Mouse (Mus musculus): ENCODE results near the gene Agap3.

Gene Agap3

DNA sequence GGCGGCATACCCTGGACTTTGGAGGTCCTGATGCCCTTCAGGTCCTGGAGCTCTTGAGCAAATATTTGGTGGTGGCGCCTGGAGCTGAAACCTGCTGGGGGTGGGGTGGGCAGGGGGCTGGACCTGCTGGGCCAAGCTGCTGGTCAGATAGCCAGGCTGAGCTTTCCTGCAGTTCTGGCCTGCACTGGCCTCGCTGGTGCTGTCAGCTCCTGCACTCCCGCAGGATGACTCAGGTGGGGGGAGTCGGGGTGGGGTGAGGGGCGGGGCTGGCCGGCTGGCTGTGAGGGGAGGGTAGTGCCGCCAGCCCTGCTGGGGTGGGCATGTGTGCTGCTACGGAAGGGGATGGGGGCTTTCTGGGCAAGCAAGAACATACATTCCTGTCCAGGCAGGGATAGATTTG is 23.4 kb upstream of the Agap3 start:
- no peak for DNase-seq (ENCODE audit: low spot score in 2 of 2)

DNA sequence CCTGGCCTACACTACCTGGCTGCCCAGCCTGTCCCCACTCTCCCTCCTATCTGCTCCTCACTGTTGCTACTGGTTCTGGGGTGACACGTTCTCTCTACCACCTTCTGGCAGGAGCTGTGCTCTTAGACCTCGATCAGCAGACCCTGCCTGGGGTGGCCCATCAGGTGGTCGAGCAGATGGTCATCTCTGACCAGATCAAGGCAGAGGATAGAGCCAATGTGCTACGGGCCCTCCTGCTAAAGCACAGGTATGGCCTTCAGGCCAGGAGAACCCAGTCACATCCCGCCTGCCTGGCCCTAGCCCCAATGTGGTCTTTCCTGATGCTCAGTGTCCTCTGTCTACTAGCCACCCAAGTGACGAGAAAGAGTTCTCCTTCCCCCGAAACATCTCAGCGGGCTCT is 18.0 kb upstream of the Agap3 start:
- no peak for DNase-seq (ENCODE audit: low spot score in 2 of 2)

DNA sequence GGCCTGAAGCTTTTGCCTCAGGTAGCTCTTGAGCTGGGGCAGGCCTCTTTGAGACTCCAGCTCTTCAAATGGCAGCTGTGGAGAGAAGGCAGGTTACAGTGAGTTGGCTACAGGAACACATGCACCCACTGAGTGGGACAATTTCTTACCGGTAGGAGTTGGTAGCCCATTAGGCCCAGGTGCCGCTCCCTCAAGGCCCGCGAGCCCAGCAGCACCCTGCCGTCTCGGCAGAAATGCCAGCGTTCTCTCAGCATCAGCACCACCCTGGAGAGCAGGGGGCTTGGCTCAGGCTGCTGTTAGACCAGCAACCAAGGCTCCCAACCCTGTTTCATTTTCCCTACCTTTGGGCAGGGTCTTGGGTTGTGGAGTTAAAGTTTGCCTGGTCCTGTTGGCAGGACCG is 10.8 kb upstream of the Agap3 start:
- no peak for DNase-seq (ENCODE audit: low spot score in 2 of 2)

DNA sequence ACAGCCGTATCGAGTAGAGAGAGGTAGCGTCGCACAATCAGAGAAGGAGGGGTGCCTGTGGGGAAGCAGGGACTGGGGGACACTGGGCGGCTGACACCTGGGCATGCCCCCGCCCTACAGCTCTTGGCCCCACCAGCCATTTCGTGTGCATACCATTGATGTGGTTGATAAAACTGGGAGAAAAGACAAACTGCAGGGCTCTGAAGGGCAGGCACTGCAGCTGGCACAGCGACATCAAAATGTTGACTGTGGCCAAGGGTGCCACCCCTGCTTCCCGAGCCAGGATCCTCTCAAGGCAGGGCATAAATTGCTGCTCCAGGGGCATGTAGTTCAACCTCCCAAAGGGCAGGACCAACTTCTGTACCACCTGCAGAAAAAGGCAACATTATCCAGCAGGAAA is 9.9 kb upstream of the Agap3 start:
- no peak for DNase-seq (ENCODE audit: low spot score in 2 of 2)

DNA sequence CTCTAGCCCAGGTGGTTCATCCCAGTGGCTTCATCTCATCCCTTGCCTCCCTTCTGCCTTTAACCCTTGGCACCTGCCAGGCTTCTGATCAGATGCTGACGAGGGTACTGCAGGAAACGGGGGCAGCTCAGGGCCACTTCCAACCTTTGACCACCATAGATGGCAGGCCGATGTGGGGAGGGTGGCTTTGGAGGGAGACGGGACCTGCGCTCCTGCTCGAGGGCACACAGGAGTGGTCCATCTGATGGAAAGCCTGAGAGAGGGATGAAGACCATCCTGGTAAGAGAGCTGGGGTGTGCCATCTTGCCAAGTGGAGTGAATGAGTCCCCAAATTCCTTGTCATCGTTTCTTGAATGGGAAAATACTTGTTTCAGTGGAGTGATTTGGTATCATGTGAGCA is 8.8 kb upstream of the Agap3 start:
- no peak for DNase-seq (ENCODE audit: low spot score in 2 of 2)

DNA sequence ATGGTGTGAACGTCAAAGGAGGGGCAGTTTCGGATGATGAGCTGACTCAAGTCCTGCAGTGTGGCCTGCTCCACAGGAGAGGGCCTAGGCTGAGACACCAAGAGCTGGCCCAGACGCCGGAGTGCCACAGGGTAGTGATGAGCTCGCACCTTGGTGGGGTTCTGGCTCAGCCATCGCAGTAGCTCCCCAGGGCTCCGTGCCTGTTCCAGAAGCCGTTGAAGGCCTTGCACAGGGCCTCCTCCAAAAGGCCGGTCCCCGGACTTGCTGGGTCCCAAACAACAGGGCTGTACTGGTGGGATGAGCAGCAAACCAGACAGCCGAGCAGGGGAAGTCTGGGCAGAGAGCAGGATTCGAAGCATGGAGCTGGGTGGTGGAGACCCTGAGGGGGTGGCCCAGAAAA is 8.1 kb upstream of the Agap3 start:
- no peak for DNase-seq (ENCODE audit: low spot score in 2 of 2)

DNA sequence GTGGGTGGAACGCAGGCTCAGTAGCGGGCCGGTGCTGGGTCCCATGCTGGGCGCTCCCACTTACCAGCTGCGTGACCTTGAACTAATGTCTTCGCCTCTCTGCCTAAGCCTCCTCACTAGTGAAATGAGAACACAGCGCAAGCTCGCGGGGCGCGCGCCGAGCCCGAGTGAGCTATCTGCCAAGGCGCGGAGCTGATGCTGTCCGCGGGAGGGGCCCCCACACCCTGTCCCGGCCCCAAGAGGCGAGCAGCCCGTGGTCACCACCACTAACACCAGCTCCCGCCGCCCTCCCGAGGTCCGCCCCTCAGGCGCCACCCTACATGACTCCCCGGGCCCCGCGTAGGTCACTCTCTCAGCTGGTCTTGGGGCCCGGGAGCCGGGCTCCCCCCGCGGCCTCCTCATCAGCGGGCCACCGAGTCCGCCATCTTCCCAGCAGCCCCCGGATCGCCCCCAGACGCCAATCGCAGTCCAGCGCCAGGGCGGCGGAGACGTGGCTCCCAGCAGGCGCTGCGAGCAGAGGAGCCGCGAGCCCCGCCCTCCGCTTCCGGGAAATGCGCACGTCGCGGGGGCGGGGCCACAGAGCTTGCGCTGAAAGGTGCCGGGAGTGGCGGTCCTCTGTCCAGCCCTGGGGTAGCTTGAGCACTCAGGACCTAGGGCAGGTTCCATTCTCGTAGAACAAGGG is 7.1 kb upstream of the Agap3 start, which contains the start of gene Fastk:
Gene Fastk, minus strand, starts transcription at position 542 of the 682 bp plus-strand sequence.
- DNase-seq (ENCODE audit: low spot score in 2 of 2), result peak; percentile 89 to 90

DNA sequence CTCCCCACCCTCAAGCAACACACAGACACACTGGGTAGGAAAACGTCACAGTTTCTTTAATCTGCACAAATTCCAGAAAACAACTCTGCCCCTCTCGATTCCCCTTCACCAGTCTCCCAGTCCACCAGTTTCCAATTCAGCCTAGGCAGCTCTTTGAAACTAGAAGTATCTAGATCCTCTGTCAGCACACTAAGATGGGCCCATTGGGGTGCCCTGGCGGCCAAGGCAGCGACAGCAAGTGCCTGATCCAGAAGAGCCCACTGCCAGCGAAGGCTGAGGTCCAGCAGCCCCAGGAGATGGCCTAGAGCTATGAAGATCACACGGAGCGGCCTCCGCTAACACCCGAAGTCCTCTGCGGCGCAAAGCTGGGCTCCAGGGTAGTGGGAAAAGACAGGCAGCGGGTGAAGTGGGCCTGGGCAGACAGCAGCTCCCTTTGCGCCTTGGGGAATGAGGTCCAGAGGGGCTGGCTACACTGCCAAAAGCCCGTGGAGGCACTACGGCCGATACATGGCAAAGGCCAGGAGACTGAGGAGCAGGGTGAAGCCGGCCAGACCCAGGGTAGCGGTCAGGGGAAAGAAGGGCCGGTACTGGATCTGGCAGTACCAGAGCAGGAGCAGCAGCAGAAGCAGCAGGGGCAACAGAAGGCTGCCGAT is 6.4 kb upstream of the Agap3 start:
- no peak for DNase-seq (ENCODE audit: low spot score in 2 of 2)

DNA sequence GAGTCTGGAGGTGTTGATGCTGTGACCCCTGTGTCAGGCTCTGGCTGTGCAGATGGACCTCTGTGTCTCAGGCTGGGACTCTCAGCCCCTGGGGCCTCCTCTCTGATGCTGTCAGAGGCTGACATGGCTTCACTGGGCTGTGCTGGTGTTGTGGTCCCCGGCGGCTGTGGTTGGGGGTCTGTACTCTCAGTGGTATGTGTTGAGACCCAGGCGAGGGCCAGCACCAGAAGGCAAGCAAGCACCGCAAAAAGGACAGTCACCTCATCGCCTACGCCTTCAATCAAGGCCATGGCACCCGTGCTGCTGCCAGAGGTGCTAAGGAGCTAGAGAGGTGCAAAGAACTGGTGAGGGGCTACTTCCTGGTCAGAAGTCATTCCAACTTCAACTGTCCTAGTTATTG is 5.3 kb upstream of the Agap3 start:
- DNase-seq (ENCODE audit: low spot score in 2 of 2), result no peak

DNA sequence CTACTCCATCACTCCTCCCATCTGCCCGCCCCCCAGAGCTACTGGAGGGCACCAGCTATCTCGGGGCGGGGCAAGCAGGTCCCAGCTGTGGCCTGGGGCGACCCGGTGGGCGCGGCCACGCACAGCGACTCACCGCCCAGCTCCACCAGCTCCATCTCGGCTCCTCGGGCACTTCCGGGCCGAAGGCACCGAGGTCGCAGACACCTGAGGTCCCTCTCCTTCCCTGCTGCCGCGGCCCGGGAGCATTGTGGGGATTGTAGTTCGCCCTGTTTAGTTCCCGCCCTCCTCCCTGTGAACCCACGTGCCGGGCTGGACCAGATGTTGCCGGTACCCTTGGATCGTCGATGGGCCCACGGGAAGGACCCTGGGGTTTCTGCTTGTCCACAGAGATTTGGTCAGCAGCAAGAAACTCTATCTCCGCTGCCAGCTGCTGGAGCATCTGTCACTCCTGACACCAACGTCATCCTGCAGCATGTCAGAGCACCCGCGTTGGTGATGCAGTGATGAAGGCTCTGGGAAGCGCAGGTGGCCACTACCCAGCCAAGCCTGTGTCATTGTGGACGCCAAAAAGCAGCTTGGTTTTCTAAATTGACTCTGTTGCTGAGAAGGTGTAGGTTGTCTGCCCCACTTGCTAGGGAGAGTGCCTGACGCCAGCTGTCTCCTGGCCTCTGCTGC is 4.2 kb upstream of the Agap3 start, which contains the start of gene Tmub1:
Gene Tmub1, minus strand, starts transcription at position 231 of the 675 bp plus-strand sequence.
- DNase-seq (ENCODE audit: low spot score in 2 of 2), result peak; percentile 82 to 84

DNA sequence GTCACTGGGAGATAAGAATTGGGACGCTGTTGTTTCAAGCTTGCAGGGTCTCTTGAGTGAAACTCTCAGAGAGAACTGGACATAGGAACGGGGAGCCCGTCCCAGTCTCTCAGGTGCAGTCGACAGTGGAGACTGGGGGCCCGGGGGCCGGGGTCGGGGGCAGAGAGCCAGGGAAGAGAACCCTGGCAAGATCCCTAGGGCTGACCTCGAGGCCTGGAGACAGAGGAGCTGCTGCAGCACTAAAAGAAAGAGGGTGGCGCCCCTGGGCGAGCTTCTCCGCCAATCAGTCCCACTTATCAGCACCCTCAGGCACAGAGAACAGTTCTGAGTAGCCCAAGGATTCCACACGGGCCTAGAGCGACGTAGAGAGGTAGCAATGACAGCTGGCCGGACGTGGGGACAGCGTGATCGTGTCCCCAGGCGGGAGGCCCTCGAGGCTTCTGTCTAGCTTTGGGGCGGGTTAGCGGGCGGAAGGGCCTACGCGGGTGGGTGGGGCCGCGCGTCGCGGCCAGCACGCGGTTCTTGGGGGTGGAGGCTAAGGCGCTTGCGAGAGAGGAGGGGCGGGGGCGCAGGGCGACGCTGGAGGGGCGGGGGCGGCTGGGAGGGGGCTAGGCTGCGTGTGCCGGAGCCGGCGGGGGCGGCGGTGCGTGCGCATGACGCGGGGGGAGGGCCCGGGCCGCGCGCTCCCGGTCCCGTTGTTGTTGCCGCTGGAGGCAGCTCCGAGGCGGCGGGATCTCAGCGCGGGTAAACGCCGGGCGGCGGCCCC is 530 bp upstream of the Agap3 start:
- DNase-seq (ENCODE audit: low spot score in 2 of 2), result peak; percentile 71 to 84

DNA sequence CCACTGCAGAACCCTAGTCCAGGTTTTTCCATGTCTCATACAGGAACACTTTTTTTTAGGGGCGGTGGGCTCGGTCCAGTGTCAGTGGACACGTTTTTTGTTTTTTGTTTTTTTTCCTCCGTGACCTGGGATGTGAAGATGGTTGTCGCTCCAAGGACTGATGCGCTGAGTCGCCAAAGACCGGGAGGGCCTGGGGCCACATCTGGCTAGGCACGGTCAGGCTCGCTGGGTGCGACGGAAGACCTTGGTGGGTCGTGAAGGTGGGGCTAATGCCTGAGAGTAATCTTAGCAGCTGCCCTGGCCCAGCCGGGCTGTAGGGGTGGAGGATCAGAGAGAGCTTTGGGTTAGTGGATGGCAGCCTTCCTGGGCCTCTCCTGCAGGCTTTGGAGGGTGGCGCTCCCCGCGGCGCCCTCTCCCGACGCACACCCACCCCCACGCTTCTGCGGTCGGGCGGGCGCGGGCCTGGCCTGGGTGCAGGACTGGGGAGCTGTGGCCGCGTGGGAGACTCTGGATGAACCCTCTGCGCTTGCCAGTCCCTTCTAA is 785 bp downstream of the Agap3 start:
- peak in 1 of 2 experiments; percentile 35 for DNase-seq (ENCODE audit: low spot score in 2 of 2)

DNA sequence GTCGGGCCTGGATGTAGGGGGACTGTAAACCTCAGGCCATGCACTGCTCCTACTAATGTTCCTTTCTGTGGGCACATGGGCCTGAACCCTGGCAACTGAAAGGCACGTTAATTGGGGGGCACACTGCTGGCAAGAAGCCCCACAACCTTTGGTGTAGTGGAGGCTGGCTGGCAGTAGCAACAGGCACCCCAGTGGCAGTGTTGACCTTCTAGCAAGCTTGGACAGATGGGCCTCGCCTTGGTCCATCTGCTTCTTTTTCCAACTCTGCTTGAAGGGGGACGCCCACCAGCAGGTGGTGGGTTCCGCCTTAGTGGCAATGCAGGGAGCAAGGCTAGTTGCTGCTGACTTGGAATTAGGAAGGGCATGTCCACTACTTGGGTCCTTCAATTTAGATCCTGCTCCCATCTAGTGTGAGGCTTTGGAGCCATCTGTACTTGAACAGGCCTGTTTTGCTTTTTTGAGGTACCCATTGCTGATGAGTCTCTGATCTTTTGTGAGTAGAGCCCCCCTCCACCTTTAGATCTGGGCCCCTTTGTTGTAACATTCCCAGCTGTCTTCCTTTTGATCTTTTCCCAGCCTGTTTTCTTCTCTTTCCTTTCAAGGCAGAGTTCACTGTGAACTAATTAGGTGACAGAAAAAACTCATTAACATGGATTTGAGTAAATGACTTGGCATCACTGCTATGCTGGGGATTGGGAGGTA is 1.5 kb downstream of the Agap3 start:
- DNase-seq (ENCODE audit: low spot score in 2 of 2), result no peak

DNA sequence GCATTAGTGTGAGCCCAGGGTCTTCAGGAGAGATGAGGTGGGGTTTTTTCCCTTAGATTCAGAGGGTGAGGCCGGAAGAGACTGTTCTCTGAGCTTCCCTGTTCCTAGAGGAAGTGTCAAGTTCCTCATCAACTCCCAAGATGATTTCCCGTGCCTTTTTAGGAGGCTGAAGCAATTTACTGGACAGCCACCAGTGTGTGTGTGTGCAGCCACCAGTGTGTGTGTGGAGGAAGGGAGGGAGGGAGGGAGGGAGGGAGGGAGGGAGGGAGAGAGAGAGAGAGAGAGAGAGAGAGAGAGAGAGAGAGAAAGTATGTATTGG is 2.0 kb downstream of the Agap3 start:
- DNase-seq (ENCODE audit: low spot score in 2 of 2), result no peak

DNA sequence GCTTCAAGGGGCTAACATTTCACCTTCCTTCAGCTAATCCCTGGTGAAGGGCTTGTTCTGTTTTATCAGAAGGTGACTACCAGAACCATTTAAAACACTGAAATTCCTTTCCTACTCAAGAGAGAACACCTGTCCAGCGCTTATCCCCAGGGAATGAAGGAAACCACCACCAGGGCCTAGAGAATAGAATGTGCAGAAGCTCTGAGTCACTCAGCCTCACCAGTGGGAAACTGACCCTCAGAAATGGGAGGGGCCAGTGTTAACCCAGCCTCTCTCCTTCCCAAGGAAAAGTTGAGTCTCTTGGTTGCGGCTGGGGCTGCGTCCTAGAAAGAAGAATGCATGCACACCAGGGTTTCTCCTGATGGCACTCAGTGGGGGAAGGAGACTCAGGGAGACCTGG is 3.1 kb downstream of the Agap3 start:
- DNase-seq (ENCODE audit: low spot score in 2 of 2), result no peak

DNA sequence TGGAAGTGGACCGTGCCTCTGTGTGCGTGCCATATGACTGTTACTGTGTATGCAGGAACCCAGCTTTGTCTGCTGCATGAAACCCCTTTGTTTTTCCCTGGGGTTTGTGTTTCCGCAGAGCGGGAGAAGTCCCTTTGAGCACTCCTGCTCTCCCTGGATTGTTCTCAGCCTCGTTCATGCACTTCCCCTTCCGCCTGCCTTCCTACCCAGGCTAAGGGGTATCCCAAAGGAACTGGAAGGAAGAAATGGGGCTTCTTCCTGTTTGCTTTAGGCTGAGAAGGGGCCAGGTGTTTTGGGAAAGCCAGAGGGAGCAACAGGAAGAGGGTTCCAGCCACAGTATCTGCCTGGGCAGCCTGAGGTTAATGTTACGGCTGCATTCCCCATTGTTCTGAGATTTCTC is 3.6 kb downstream of the Agap3 start:
- DNase-seq (ENCODE audit: low spot score in 2 of 2), result no peak

DNA sequence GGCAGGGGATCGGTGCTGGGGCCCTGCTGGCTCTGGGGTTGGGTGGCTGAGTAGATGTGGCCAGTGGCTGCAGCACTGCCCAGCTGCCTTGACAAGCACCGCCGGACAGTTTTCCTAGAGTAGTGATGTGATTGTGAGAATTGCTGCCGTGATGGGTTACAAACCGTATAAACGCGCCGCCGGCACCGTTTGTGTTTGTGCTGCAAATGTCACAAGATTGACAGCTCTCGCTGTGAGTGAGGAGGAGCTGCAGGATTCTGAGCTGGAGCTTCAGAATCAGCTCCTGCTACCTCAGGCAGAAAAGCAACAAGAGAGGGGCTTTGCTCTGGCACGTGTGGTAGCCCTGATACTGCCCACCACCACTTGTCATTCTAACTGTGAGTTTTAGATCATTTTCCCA is 14.8 kb downstream of the Agap3 start:
- DNase-seq (ENCODE audit: low spot score in 2 of 2), result no peak

DNA sequence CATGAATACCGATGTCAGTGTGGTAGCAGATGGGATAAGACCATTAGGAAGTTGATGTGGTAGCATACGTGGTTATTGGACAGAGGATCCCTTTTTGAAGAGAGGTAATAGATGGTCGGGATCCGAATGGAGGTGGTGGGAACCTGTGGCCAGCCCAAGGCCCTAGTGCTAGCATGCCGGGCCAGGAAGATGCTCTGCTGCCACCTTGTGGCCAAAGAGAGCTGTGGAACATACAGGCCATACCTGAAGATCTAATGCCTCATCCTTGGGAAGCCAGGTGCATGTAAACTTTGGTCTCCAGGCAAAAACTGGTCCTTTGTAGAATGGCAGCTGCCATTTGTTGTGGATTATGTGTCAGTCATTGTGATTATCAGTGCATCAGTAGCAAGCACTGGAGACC is 18.6 kb downstream of the Agap3 start:
- DNase-seq (ENCODE audit: low spot score in 2 of 2), result peak in 1 of 2 experiments; percentile 55

DNA sequence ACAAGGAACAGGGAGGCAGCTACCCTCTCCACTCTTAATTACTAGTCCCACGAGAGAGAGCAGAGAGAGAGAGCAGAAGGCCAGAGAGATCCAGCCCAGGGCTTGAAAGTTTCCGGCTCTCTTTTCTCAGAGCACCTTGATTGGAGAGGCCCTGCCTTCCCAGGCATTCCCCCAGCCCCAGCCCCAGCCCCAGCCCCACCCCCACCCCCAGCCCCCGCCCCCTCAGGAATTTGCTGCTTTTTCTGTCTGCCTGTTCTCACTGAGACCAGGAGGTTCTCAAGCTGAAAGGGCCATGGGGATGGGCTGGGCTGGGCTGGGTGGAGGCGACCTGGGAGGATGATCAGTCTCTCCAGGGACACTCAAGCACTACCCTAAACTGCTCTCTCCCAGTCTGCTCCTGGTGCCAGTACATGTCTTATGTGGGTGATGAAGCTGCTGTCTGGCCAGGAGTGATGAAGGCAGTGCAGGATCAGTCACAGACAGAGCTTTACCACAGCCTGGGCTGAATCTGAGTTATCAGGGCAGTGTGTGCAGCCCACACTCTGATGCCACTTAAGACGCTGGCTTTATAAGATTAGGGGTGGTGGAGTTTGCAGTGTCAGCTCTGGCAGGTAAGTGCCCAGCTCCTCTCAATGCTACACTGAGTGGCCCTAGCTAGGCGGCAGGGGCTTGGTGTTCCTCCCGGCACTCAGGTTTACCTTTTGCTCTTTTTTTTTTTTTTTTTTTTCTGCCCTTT is 21.1 kb downstream of the Agap3 start:
- DNase-seq (ENCODE audit: low spot score in 2 of 2), result no peak

DNA sequence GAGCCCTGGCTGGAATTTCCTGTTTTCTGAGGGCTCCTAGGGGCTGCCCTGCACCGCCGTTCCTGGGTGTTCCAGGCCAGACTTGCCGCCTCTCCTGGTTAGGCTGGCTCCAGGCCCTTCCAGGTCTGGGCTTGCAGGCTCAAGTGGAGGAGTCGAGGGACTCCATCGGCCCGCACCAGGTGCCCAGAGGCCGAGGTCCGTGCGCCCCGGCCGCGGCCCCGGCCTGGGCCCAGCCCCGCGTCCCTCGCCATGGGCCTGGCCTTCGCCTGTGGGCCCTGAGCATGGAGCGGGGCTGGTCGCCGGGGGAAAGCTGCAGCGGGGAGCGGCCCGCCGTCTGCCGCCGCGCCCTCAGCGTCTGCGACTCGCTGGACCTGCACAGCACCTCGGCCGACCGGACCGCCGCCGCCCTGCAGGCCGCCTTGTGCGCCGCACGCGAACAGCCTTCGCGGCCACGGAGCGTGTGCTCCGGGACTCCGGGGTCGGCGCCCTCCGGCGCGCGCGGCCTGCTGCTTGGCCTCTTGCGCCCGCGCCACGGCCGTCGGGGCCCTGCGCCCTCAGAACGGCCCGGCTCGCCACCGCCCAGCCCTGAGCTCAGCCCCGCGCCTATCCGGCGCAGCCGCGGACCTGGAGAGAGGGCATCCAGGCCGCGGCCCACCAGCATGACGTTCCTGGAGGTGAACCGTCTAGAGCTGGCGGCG is 22.2 kb downstream of the Agap3 start:
- peak; percentile 64 to 81 for DNase-seq (ENCODE audit: low spot score in 2 of 2)

Measured in urinary bladder, adult 18-20 months (tissue).